Comparison of ENCODE assay signal across 33 mouse cellular contexts in the genomic region with DNA sequence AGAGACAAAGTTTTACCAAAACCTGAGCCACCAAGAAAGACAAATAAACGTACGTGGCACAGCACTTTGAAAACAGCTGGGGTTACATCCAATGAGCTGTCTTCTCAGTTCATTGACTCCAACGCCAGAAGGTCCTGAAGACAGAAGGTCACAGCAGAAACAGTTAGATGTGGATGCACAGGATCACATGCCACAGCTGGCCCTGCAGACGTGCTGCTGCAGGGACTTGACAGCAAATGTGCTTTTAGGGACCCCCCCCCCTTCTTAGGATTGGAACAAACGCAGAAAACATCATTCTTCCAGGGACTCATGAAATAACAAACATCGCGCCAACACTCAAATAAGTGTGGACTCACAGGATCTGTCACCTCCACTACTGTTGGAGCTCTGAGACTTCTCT. TPM values are rescaled to one million over a fixed set of nuclear protein-coding genes. Genes with fewer than 3 reads are reported as not detected.
"Had no signal": no experiment of that assay in that cellular context is flagged by ENCODE, and none has a peak within 500 bp of the region (broad histone marks: within the 10 kb centered on the region; RNA-seq: fewer than 3 reads in every experiment).

No protein-coding gene starts in this region.

- H3K4me1 ChIP-seq: embryonic facial prominence, embryonic 12.5 days; embryonic facial prominence, embryonic 13.5 days; embryonic facial prominence, embryonic 15.5 days; forebrain, embryonic 10.5 days; forebrain, embryonic 12.5 days; forebrain, embryonic 13.5 days; forebrain, embryonic 15.5 days had no signal

- H3K4me3 ChIP-seq: embryonic facial prominence, embryonic 10.5 days; embryonic facial prominence, embryonic 12.5 days; embryonic facial prominence, embryonic 13.5 days; embryonic facial prominence, embryonic 15.5 days; erythroblast, embryonic 14.5 days; forebrain, embryonic 10.5 days; forebrain, embryonic 12.5 days; forebrain, embryonic 13.5 days; forebrain, embryonic 15.5 days; gastrocnemius, adult 2 months had no signal

- H3K36me3 ChIP-seq: embryonic facial prominence, embryonic 10.5 days; embryonic facial prominence, embryonic 12.5 days; embryonic facial prominence, embryonic 13.5 days; embryonic facial prominence, embryonic 15.5 days; forebrain, embryonic 10.5 days; forebrain, embryonic 12.5 days; forebrain, embryonic 15.5 days had no signal

- H3K4me2 ChIP-seq: embryonic facial prominence, embryonic 12.5 days; embryonic facial prominence, embryonic 13.5 days; embryonic facial prominence, embryonic 15.5 days; forebrain, embryonic 12.5 days; forebrain, embryonic 13.5 days; forebrain, embryonic 15.5 days had no signal

- H3K27ac ChIP-seq: embryonic facial prominence, embryonic 10.5 days; embryonic facial prominence, embryonic 12.5 days; embryonic facial prominence, embryonic 13.5 days; embryonic facial prominence, embryonic 15.5 days; forebrain, embryonic 10.5 days; forebrain, embryonic 12.5 days; forebrain, embryonic 13.5 days; forebrain, embryonic 15.5 days; gastrocnemius, adult 2 months had no signal

- H3K9ac ChIP-seq: embryonic facial prominence, embryonic 12.5 days; embryonic facial prominence, embryonic 13.5 days; embryonic facial prominence, embryonic 15.5 days; forebrain, embryonic 12.5 days; forebrain, embryonic 13.5 days; forebrain, embryonic 15.5 days; forebrain, postnatal 0 days had no signal

- H3K27me3 ChIP-seq: embryonic facial prominence, embryonic 12.5 days; embryonic facial prominence, embryonic 13.5 days; embryonic facial prominence, embryonic 15.5 days; forebrain, embryonic 12.5 days; forebrain, embryonic 13.5 days; forebrain, embryonic 15.5 days had no signal

- DNase-seq: cerebellum, adult 18-20 months; cerebellum, adult 2 months; cerebellum, adult 8-10 months; cerebellum, adult 9-10 months; cerebellum, adult 9-11 months; cerebellum, postnatal 10 days; cerebellum, postnatal 14 days; cerebellum, postnatal 25 days; cerebellum, postnatal 36 days; embryo, embryonic 11 days; forebrain, postnatal 0 days; gastrocnemius, adult 2 months; gastrocnemius, postnatal 10 days; gastrocnemius, postnatal 14 days; gastrocnemius, postnatal 25 days; gastrocnemius, postnatal 36 days; heart, adult 18-20 months had no signal

- H3K9me3 ChIP-seq: embryonic facial prominence, embryonic 10.5 days; embryonic facial prominence, embryonic 12.5 days; embryonic facial prominence, embryonic 13.5 days; embryonic facial prominence, embryonic 15.5 days; forebrain, embryonic 10.5 days; forebrain, embryonic 12.5 days; forebrain, embryonic 13.5 days; forebrain, embryonic 15.5 days had no signal

- ATAC-seq: forebrain, embryonic 13.5 days; forebrain, embryonic 14.5 days; forebrain, embryonic 15.5 days; forebrain, embryonic 16.5 days; forebrain, postnatal 0 days had no signal

RNA-seq across cellular contexts. Expression of gene C2cd6, which starts 34.2 kb away (rescaled TPM):
- polyA plus RNA-seq: cerebellum, adult 2 months; cortical plate, adult 2 months; embryonic facial prominence, embryonic 10.5 days; embryonic facial prominence, embryonic 11.5 days; embryonic facial prominence, embryonic 12.5 days; embryonic facial prominence, embryonic 13.5 days; embryonic facial prominence, embryonic 14.5 days; embryonic facial prominence, embryonic 15.5 days; erythroblast, embryonic 14.5 days; forebrain, embryonic 11.5 days; forebrain, embryonic 13.5 days; forebrain, embryonic 15.5 days; forebrain, embryonic 16.5 days; forebrain, postnatal 0 days; frontal cortex, adult 2 months had no signal
